Mouse (Mus musculus) forebrain, embryonic 13.5 days (tissue): ENCODE measurements at regions not wholly inside any gene's neighbourhood (a gene's known extent, or its start where the extent isn't known, plus 50 kb on each side); places are given as distances from the start of the nearest gene placed in this dataset.

Source experiments
- ATAC-seq: fragments of 200-750 bp; cut with Nextera tagmentation; 2 replicates; pipeline ENCODE4 v1.8.0; 2017
- H3K27ac ChIP-seq: fragments of 300-500 bp; sonication (generic); 2 replicates; pipeline ENCODE4 v1.5.1; 2015; ENCODE audit warnings: inconsistent platforms, mild to moderate bottlenecking, moderate library complexity
- H3K27me3 ChIP-seq: fragments of 300-500 bp; sonication (generic); 2 replicates; pipeline ENCODE4 v1.6.1; 2015; ENCODE audit warnings: mild to moderate bottlenecking, inconsistent platforms
- H3K36me3 ChIP-seq: fragments of 300-500 bp; sonication (generic); 2 replicates; pipeline ENCODE4 v1.6.1; 2015; ENCODE audit warnings: mild to moderate bottlenecking, inconsistent platforms; ENCODE audit not compliant: poor library complexity, severe bottlenecking
- H3K4me1 ChIP-seq: fragments of 300-500 bp; sonication (generic); 2 replicates; pipeline ENCODE4 v1.6.1; 2015; ENCODE audit warnings: inconsistent platforms
- H3K4me2 ChIP-seq: fragments of 300-500 bp; sonication (generic); 2 replicates; pipeline ENCODE4 v1.6.1; 2015; ENCODE audit warnings: inconsistent platforms, mild to moderate bottlenecking, moderate library complexity
- H3K4me3 ChIP-seq: fragments of 300-500 bp; sonication (generic); 2 replicates; pipeline ENCODE4 v1.5.1; 2015; ENCODE audit warnings: mild to moderate bottlenecking, inconsistent platforms
- H3K9ac ChIP-seq: fragments of 300-500 bp; sonication (generic); 2 replicates; pipeline ENCODE4 v1.6.1; 2015; ENCODE audit warnings: mild to moderate bottlenecking, inconsistent platforms
- H3K9me3 ChIP-seq: fragments of 300-500 bp; sonication (generic); replicated peaks from 2 replicates; pipeline ENCODE4 v1.6.1; 2016; ENCODE audit warnings: inconsistent platforms
- WGBS: fragments of 180-500 bp; shearing (Covaris S2); methylation state at CpG from one replicate; pipeline ENCODE4 v1.1.7; 2015; 5-methylcytosine and 5-hydroxymethylcytosine counted together

- WGBS, result 28% methylated on average over 11 of the region's 13 CpGs
- peaks cover 10% of the 10 kb centered on the region for H3K4me1 ChIP-seq
- H3K9ac ChIP-seq, result no peak overlapping the region
- H3K27me3 ChIP-seq, result peaks cover 49% of the 10 kb centered on the region
- no peaks in the 10 kb centered on the region for H3K36me3 ChIP-seq
- no peaks in the 10 kb centered on the region for H3K9me3 ChIP-seq
- no peak overlapping the region for H3K4me2 ChIP-seq
- H3K4me3 ChIP-seq, result no peak overlapping the region
- H3K27ac ChIP-seq, result no peak overlapping the region
- ATAC-seq, result no peak
These were observed 52.1 kb upstream of the Dlx4 start for GRCm38 (mm10) chr11:95198196-95198595.

DNA sequence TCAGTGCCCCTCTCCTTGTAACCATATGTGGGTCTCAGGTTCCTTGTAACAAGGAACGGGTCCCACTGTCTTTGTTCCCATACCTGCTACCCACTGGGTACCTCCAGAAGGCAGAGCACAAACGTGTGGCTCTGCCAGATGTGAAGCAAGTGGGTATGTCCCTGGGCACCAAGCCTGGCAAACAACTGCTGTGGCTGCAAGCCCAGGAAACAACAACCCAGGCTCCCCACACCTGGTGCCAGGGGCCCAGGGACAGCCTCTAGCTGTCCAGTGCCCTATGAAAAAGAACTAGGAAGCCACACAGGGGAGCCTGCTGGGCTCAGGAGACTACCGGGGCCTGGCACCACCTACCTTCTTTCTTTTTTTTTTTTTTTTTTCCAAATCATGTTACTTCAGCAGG lies 54.9 kb upstream of the Dlx4 start:
- Histone ChIP-seq H3K36me3 (no peaks in the 10 kb centered on the region), H3K9me3 (no peaks in the 10 kb centered on the region), H3K4me2 (no peak overlapping the region), H3K4me3 (no peak overlapping the region), H3K4me1 (peaks cover 6% of the 10 kb centered on the region), H3K9ac (no peak overlapping the region), H3K27me3 (peaks cover 65% of the 10 kb centered on the region), H3K27ac (no peak overlapping the region)
- 62% methylated on average over 3 of the region's 3 CpGs for WGBS
- no peak for ATAC-seq

DNA sequence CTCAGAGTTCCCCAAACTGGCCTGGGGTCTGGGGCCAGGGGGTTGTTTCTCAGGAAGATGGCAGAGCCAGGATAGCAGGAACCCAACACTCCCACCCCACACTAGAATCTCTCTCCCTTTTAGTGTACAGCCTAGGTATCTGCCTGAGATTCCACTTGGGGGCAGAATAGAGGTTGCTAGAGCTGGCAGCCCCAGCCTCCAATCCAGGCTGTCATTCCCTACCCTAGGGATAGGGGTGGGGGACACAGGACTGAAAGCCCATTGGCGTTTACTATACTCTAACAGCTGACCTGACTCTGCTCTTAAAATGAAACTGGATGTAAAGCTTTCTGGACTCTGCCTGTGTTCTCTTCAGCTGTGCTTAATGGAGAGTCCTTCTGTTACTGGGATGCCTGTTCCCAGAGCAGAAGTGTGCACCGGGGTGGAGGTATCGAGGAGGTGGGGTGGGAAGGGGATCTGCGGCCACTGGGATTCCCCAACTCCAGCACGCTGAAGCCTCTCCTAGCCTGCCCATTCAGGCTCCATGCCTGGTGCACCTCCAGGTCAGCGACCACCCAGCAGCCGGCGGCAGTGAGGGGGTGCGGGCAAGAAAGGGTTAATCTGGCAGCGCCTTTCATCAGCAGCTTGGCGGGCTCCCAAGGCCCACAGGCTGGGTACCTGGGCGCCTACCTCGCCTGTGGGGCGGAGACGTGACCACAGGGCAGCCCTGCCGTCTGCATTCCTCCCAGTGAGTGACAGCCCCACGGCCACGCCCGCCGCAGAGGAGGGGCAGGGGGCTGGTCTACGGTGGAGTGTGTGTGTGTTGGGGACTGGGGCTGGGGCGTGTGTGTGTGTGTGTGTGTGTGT lies 50.9 kb upstream of the Tac4 start:
- Histone ChIP-seq H3K9ac (peak overlapping the region; percentile 41), H3K27ac (no peak overlapping the region), H3K36me3 (no peaks in the 10 kb centered on the region), H3K9me3 (no peaks in the 10 kb centered on the region), H3K27me3 (peaks cover 14% of the 10 kb centered on the region; the same call in 1 of the 2 replicates), H3K4me2 (peak overlapping the region; percentile 61), H3K4me1 (peaks cover 24% of the 10 kb centered on the region), H3K4me3 (peak overlapping the region; percentile 29)
- ATAC-seq, result peak; percentile 70; the same call in 1 of the 2 replicates
- WGBS, result 2% methylated on average over 21 of the region's 22 CpGs

- peak overlapping the region; percentile 61 for H3K4me2 ChIP-seq
- H3K4me1 ChIP-seq, result peaks cover 24% of the 10 kb centered on the region
- no peak overlapping the region for H3K9ac ChIP-seq
- 20% methylated on average over 5 of the region's 5 CpGs for WGBS
- no peaks in the 10 kb centered on the region for H3K36me3 ChIP-seq
- no peaks in the 10 kb centered on the region for H3K9me3 ChIP-seq
- ATAC-seq, result no peak
- no peak overlapping the region for H3K27ac ChIP-seq
- peak overlapping the region; percentile 29 for H3K4me3 ChIP-seq
- H3K27me3 ChIP-seq, result peaks cover 10% of the 10 kb centered on the region; the same call in 1 of the 2 replicates
These were observed 50.3 kb upstream of the Tac4 start for GRCm38 (mm10) chr11:95211031-95211425.
